Mouse (Mus musculus): ENCODE results near the gene Slc9a3r1. TPM values are rescaled to one million over a fixed set of nuclear protein-coding genes. Genes with fewer than 3 reads are reported as not detected.

Slc9a3r1 gene
- total RNA-seq (2014; rRNA removed) (113 and 117 TPM in 2 replicates), polyA plus RNA-seq (2012; rRNA removed) (130 and 177 TPM in 2 replicates)

DNA sequence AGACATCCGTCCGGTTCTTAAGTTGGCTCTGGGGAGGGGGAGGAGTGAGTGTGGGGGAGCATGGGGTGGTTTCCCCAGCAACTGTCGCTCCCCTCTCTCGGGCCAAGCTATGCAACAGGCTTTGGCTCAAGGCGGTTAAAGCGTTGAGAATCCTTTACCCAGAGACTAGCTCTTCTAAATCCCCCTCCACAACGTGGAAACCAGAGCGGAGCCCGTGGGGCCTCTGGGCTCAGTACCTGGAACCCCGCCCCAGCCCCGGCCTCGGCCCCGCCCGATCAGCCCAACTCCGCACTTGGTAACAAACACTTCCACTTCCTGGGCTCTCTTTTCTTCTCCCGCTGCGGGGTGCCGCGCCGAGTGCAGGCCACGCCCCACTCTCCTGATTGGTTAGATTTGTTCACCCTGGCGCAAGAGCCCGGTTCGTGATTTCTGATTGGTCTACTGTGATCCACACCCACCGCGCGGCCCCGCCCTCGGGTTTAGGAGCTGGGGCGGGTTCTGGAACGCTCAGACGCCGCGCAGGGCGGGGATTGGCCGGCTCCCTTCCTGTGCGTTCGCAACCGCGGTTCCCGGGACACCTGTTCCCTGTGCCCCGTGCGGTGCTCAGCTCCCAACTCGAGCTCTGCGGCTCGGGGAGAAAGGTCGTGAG lies at the start of gene Slc9a3r1:
Gene Slc9a3r1 (plus strand): TSS at position 510 of the 649 bp plus-strand sequence.
- peaks cover 28% of the 10 kb centered on the region for H3K4me1 ChIP-seq (ENCODE audit: control insufficient read depth, insufficient read depth, low read length)
- no peaks in the 10 kb centered on the region for H3K27me3 ChIP-seq (ENCODE audit: control insufficient read depth, insufficient read depth, low read length)
- peak; percentile 93 for DNase-seq (ENCODE audit: extremely low read depth, low read depth, low spot score)
- TF ChIP-seq POLR2A (IDR thresholded peaks at IDR 0.05; ENCODE audit: extremely low read depth, insufficient read depth, low read length): peak; percentile 99
- TF ChIP-seq CTCF (IDR thresholded peaks at IDR 0.05; ENCODE audit: low read depth, low read length): no peak
- H3K4me3 ChIP-seq (ENCODE audit: insufficient read depth, low read depth, low read length): peak within 1 kb of the TSS; percentile 92
- WGBS: under 1% methylated on average over 47 of the region's 47 CpGs
- no peaks in the 10 kb centered on the region for H3K36me3 ChIP-seq (ENCODE audit: control insufficient read depth, insufficient read depth, low read length)
- H3K27ac ChIP-seq (replicated peaks; ENCODE audit: insufficient read depth, low read depth, low read length): peak within 1 kb of the TSS; percentile 95
- peak within 1 kb of the TSS; percentile 97 for H3K9ac ChIP-seq (ENCODE audit: low read depth, low read length)
- H3K79me2 ChIP-seq (ENCODE audit: control insufficient read depth, insufficient read depth, low read length): peaks cover 32% of the 10 kb centered on the region

DNA sequence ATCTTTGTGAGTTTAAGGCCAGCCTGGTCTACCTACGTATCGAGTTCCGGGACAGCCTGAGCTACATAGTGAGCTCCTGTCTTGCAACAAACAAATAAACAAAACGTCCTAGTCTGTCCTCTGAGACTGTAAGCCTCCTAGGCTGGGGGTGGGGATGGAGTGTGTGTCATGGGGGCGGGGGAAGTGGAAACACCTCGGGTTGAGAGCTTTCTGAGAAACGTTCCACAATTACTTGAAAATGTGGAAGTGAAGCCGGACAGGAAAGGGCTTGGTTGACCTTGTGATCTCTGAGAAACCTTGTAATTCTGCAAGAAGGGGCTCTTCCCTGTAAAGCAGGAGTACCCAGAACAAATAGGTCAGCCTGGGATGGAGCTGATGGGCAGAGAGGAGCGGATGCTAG lies 43.7 kb upstream of the Slc9a3r1 start:
- Histone ChIP-seq H3K27me3 (ENCODE audit: control insufficient read depth, insufficient read depth, low read length) (no peaks in the 10 kb centered on the region), H3K27ac (replicated peaks; ENCODE audit: insufficient read depth, low read depth, low read length) (no peak overlapping the region)
- peak; percentile 19 for DNase-seq (ENCODE audit: extremely low read depth, low read depth, low spot score)

DNA sequence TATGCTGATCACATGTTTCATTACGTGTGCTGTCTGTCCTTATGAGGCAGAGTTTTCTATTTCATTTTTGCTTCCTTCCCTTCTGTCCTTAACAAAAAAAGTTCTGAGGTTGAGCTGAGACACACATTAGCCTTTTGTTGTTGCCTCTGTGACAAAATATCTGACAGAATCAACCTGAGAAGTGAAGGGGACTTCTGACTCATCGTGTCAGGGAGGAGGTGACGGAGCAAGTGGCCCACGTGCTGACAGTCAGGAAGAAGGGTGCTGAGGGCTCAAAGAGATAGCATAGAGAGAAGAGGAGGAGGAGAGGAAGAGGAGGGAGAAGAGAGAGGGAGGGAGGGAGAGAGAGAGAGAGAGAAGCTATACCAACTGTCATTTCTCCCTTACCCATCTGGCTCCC lies 34.7 kb upstream of the Slc9a3r1 start:
- no peaks in the 10 kb centered on the region for H3K79me2 ChIP-seq (ENCODE audit: control insufficient read depth, insufficient read depth, low read length)
- H3K4me1 ChIP-seq (ENCODE audit: control insufficient read depth, insufficient read depth, low read length): no peaks in the 10 kb centered on the region
- H3K4me3 ChIP-seq (ENCODE audit: insufficient read depth, low read depth, low read length): no peak overlapping the region
- H3K9ac ChIP-seq (ENCODE audit: low read depth, low read length): no peak overlapping the region
- no peak for DNase-seq (ENCODE audit: extremely low read depth, low read depth, low spot score)
- no peaks in the 10 kb centered on the region for H3K36me3 ChIP-seq (ENCODE audit: control insufficient read depth, insufficient read depth, low read length)
- H3K27me3 ChIP-seq (ENCODE audit: control insufficient read depth, insufficient read depth, low read length): no peaks in the 10 kb centered on the region
- 60% methylated on average over 4 of the region's 4 CpGs for WGBS
- no peak for TF ChIP-seq CTCF (IDR thresholded peaks at IDR 0.05; ENCODE audit: low read depth, low read length)
- TF ChIP-seq POLR2A (IDR thresholded peaks at IDR 0.05; ENCODE audit: extremely low read depth, insufficient read depth, low read length): no peak
- H3K27ac ChIP-seq (replicated peaks; ENCODE audit: insufficient read depth, low read depth, low read length): no peak overlapping the region

More for the DNA sequence above, 43.7 kb upstream of the Slc9a3r1 start:
- 63% methylated on average over 9 of the region's 9 CpGs for WGBS
- no peak overlapping the region for H3K9ac ChIP-seq (ENCODE audit: low read depth, low read length)
- H3K4me1 ChIP-seq (ENCODE audit: control insufficient read depth, insufficient read depth, low read length): no peaks in the 10 kb centered on the region
- H3K36me3 ChIP-seq (ENCODE audit: control insufficient read depth, insufficient read depth, low read length): no peaks in the 10 kb centered on the region
- H3K79me2 ChIP-seq (ENCODE audit: control insufficient read depth, insufficient read depth, low read length): no peaks in the 10 kb centered on the region
- no peak for TF ChIP-seq CTCF (IDR thresholded peaks at IDR 0.05; ENCODE audit: low read depth, low read length)
- no peak for TF ChIP-seq POLR2A (IDR thresholded peaks at IDR 0.05; ENCODE audit: extremely low read depth, insufficient read depth, low read length)
- H3K4me3 ChIP-seq (ENCODE audit: insufficient read depth, low read depth, low read length): no peak overlapping the region

DNA sequence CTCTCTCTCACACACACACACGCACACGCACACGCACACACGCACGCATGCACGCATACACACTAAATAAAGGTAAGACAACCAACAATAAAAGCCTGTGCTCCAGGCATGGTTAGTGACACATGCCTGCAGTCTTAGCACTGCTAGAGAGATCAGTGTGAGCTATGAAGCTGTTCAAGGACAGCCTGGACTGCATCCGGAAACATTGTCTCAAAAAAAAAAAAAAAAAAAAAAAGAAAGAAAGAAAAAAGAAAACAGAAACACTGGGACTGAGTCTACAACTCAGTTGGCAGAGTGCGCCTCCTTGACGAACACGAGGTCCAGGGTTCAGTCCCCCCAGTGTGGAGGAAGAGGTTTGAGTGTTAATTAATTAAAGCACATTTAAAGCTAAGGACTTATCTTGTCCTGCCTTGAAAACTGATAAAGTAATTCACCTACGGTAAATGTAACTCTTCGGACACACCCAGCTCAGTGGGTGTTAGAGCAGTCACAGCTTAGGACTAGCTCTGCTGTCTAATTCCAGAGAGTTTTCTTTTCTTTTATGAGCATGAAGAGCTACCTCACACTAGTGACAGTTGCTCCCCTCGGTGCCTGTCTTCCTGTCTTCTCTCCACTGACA lies 33.5 kb upstream of the Slc9a3r1 start:
- Histone ChIP-seq H3K9ac (ENCODE audit: low read depth, low read length) (no peak overlapping the region), H3K27me3 (ENCODE audit: control insufficient read depth, insufficient read depth, low read length) (no peaks in the 10 kb centered on the region), H3K27ac (replicated peaks; ENCODE audit: insufficient read depth, low read depth, low read length) (no peak overlapping the region), H3K4me1 (ENCODE audit: control insufficient read depth, insufficient read depth, low read length) (no peaks in the 10 kb centered on the region), H3K79me2 (ENCODE audit: control insufficient read depth, insufficient read depth, low read length) (no peaks in the 10 kb centered on the region), H3K36me3 (ENCODE audit: control insufficient read depth, insufficient read depth, low read length) (no peaks in the 10 kb centered on the region), H3K4me3 (ENCODE audit: insufficient read depth, low read depth, low read length) (no peak overlapping the region)
- no peak for TF ChIP-seq CTCF (IDR thresholded peaks at IDR 0.05; ENCODE audit: low read depth, low read length)
- no peak for TF ChIP-seq POLR2A (IDR thresholded peaks at IDR 0.05; ENCODE audit: extremely low read depth, insufficient read depth, low read length)
- no peak for DNase-seq (ENCODE audit: extremely low read depth, low read depth, low spot score)
- WGBS: 82% methylated on average over 13 of the region's 13 CpGs

DNA sequence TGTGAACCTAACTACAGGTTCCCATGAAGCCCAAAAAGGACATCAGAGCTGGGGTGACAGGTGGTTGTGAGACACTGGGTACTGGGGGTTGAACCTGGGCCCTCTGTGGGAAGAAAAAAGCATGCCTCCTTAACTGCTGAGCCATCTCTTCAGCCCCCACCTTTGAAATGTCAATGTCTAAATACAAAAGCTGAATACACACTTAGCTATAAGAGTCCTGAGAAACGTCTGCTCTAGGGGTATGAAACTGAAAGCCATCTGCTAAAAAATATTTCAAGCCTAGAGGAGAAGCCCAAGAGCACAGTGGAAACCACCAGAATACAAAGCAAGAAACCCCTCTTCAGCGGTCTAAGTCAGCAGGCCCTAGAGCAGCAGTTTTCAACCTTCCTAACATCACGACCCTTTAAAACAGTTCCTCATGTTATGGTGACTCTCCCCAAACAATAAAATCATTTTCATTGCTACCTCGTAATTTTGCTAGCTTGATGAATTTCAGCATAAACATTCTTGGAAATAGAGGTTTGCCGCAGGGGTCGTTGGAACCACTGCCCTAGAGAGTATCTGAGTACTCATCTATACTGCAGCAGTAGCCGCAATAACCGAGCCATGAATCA lies 31.3 kb upstream of the Slc9a3r1 start:
- Histone ChIP-seq H3K9ac (ENCODE audit: low read depth, low read length) (no peak overlapping the region), H3K4me3 (ENCODE audit: insufficient read depth, low read depth, low read length) (no peak overlapping the region), H3K4me1 (ENCODE audit: control insufficient read depth, insufficient read depth, low read length) (no peaks in the 10 kb centered on the region), H3K27me3 (ENCODE audit: control insufficient read depth, insufficient read depth, low read length) (no peaks in the 10 kb centered on the region), H3K27ac (replicated peaks; ENCODE audit: insufficient read depth, low read depth, low read length) (no peak overlapping the region), H3K79me2 (ENCODE audit: control insufficient read depth, insufficient read depth, low read length) (no peaks in the 10 kb centered on the region), H3K36me3 (ENCODE audit: control insufficient read depth, insufficient read depth, low read length) (no peaks in the 10 kb centered on the region)
- TF ChIP-seq POLR2A (IDR thresholded peaks at IDR 0.05; ENCODE audit: extremely low read depth, insufficient read depth, low read length): no peak
- TF ChIP-seq CTCF (IDR thresholded peaks at IDR 0.05; ENCODE audit: low read depth, low read length): no peak
- 71% methylated on average over 8 of the region's 8 CpGs for WGBS
- no peak for DNase-seq (ENCODE audit: extremely low read depth, low read depth, low spot score)
